Mouse (Mus musculus) olfactory bulb, adult 2 months (tissue): ENCODE data around the gene Far2. TPM values are rescaled to one million over a fixed set of nuclear protein-coding genes. Genes with fewer than 3 reads are reported as not detected.
A peak's percentile ranks its signal among the peaks of the same experiment; 100 is the strongest.

Experiments used
- H3K27ac ChIP-seq: fragments of 200-500 bp; 2 replicates; pipeline ENCODE4 v1.5.1; 2012; ENCODE audit warnings: low read depth, low read length; ENCODE audit not compliant: insufficient read depth
- H3K4me1 ChIP-seq: fragments of 200-500 bp; 2 replicates; pipeline ENCODE4 v1.6.1; 2012; ENCODE audit warnings: low read length; ENCODE audit not compliant: control insufficient read depth, insufficient read depth
- H3K4me3 ChIP-seq: fragments of 200-500 bp; 2 replicates; pipeline ENCODE4 v1.5.1; 2012; ENCODE audit warnings: mild to moderate bottlenecking, low read depth, low read length, moderate library complexity; ENCODE audit not compliant: insufficient read depth
- CTCF ChIP-seq: fragments of 200-500 bp; IDR thresholded peaks from 2 replicates; pipeline ENCODE4 v1.5.1; 2012; ENCODE audit warnings: low read depth, mild to moderate bottlenecking, low read length, moderate library complexity; ENCODE audit not compliant: insufficient read depth
- POLR2A ChIP-seq: fragments of 200-500 bp; IDR thresholded peaks from 2 replicates; pipeline ENCODE4 v1.6.1; 2012; ENCODE audit warnings: mild to moderate bottlenecking, low read depth, low read length, moderate library complexity; ENCODE audit not compliant: insufficient read depth
- WGBS: fragments of 180-500 bp; shearing (Covaris S2); methylation state at CpG from one replicate; pipeline ENCODE4 v1.1.7; 2018; 5-methylcytosine and 5-hydroxymethylcytosine counted together
- polyA plus RNA-seq: library from polyadenylated mRNA; stranded (reverse); fragments of >200 nt; gene quantifications from 2 replicates; pipeline ENCODE4 v1.2.4, GENCODE M21; 2012; ENCODE audit warnings: low replicate concordance; ENCODE audit not compliant: missing spikeins, insufficient read depth, insufficient read length

Far2 gene
- polyA plus RNA-seq, 1 experiment: not detected

- TF ChIP-seq CTCF: no peak
- no peak for TF ChIP-seq POLR2A
- 58% methylated on average over 1 of the region's 1 CpGs for WGBS
Measured at GRCm38 (mm10) chr6:148207522-148207921, 160.5 kb downstream of the Far2 start.

DNA sequence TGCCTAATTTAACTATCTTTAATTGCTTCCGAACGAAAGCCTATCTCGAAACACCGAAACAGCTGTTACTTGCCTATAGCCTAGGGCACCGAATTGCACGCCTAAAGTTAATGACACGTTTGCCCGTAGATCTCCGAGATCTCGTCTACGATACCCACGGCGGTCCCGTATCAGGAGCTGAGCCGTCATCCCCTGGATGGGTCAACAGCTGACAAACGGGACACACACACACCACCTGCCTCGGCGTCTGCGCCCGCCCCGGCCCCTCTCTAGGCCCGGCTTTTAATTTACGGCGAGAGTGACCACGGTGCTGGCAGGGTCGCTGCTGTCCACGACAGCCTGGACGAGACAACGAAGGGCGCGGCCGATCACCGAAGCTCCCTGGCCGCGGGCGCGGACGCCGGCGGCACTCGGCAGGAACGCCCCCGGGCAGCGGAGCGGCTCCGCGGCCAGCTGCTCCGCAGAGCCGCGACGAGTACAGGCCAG, 164.4 kb downstream of the Far2 start:
- peak overlapping the region; percentile 84 for H3K4me3 ChIP-seq
- no peak overlapping the region for H3K27ac ChIP-seq
- peaks cover 4% of the 10 kb centered on the region for H3K4me1 ChIP-seq
- no peak for TF ChIP-seq CTCF
- no peak for TF ChIP-seq POLR2A
- under 1% methylated on average over 51 of the region's 51 CpGs for WGBS

More at GRCm38 (mm10) chr6:148207522-148207921, 160.5 kb downstream of the Far2 start:
- Histone ChIP-seq H3K4me1 (no peaks in the 10 kb centered on the region), H3K4me3 (no peak overlapping the region), H3K27ac (no peak overlapping the region)

DNA sequence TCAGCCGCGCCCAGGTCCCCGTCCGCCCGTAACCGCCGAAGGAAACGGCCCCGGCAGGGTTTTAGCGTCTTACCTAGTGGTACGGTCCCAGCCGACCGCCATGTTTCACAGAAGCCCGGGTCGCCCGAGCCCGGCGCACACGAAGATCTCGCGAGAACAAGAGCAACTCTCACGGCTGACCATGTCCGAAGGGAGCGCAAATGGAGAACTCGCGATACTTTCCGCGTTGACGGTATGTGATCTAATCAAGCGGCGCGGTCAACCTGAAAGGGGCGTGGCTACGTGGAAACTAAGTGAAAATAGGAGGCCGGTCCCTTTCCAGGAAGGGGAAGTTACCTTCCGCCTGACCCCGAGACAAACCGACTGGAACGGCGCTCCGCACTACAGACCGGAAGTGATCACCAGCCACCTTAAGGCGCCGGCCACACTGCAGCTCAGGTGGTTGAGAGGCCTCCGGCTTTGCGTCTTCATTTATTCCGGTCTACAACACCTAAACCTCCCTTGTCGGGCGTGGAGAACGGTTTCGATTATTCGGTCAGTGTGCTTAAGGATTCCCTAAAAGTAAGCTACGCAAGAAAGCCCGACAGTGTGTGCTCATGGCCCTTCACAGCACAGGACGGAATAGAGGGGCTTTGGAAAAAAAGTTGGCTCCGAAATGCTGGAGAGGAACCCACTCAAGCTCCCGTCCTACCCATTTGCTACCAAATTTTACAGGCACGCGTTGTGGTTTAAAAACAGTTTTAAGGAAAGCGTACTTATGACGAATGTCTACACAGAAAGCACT, 165.0 kb downstream of the Far2 start, which contains the start of gene Ergic2:
Gene Ergic2 (minus strand): TSS at position 478 of the 784 bp plus-strand sequence.
- H3K4me3 ChIP-seq: peak within 1 kb of the TSS; percentile 84
- peaks cover 4% of the 10 kb centered on the region for H3K4me1 ChIP-seq
- under 1% methylated on average over 61 of the region's 61 CpGs for WGBS
- TF ChIP-seq CTCF (no peak), POLR2A (peak; percentile 12; the same call in 1 of the 2 replicates)
- H3K27ac ChIP-seq: peak within 1 kb of the TSS; percentile 60

DNA sequence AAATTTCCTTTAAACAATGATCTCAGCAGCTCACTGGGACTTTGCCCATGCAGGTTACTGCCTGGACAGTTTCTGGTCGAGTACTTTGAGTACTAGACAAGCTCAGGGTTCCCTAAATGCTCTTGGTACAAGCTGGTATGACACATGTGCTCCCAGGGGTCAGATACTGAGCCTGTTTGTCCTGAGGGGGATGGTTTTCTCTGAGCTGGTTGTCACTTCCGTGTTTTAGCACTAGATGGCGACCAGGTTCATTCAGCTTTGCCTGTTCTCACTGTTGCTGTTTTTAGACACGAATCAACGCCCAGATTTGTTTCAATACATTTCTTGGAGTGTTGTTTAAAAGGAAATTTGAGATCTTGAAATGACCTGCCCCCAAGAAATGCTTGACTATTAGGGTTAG, 167.7 kb downstream of the Far2 start:
- WGBS: 2% methylated on average over 5 of the region's 5 CpGs
- Histone ChIP-seq H3K27ac (no peak overlapping the region), H3K4me1 (peaks cover 4% of the 10 kb centered on the region), H3K4me3 (no peak overlapping the region)
- no peak for TF ChIP-seq POLR2A
- TF ChIP-seq CTCF: no peak

DNA sequence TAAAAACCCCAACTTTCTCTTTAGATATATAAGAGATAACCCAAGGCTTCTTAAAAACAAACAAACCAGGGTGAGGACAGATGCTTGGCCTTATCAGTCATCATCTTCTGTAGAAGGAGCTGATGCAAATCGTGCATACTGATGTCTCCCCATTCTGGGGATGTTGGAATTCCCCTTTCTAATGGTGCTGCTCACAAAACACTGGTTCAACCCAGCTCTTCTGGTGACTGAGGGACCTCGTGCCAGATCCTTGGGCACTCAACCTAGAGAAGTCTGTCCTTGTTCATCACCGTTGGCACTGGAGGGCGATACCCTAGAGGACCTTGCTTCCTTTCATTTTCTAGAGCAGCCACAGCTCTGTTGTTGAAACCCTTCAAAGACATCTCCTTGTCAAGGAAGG, 169.7 kb downstream of the Far2 start:
- 89% methylated on average over 4 of the region's 4 CpGs for WGBS
- Histone ChIP-seq H3K27ac (no peak overlapping the region), H3K4me3 (no peak overlapping the region), H3K4me1 (peaks cover 4% of the 10 kb centered on the region)
- TF ChIP-seq CTCF (no peak), POLR2A (no peak)

- WGBS: 90% methylated on average over 2 of the region's 2 CpGs
- H3K4me1 ChIP-seq: peaks cover 4% of the 10 kb centered on the region
- H3K4me3 ChIP-seq: no peak overlapping the region
- no peak overlapping the region for H3K27ac ChIP-seq
- TF ChIP-seq CTCF (no peak), POLR2A (no peak)
Measured at GRCm38 (mm10) chr6:148218235-148219076, 171.4 kb downstream of the Far2 start.

- no peaks in the 10 kb centered on the region for H3K4me1 ChIP-seq
- TF ChIP-seq POLR2A: no peak
- TF ChIP-seq CTCF: no peak
- 77% methylated on average over 2 of the region's 2 CpGs for WGBS
- H3K4me3 ChIP-seq: no peak overlapping the region
- no peak overlapping the region for H3K27ac ChIP-seq
Measured at GRCm38 (mm10) chr6:148222686-148223085, 175.6 kb downstream of the Far2 start.

GRCm38 (mm10) chr6:148227542-148227941, 180.5 kb downstream of the Far2 start:
- TF ChIP-seq POLR2A (no peak), CTCF (no peak)
- Histone ChIP-seq H3K4me1 (no peaks in the 10 kb centered on the region), H3K27ac (no peak overlapping the region), H3K4me3 (no peak overlapping the region)
- WGBS: 49% methylated on average over 3 of the region's 3 CpGs

Other genes with a start within 250 kb of the Far2 start
- not detected in 2 replicates for gene Ergic2, start 165.1 kb downstream of the Far2 start, polyA plus RNA-seq